Mouse (Mus musculus): Measurements from ENCODE around the gene Mybpc3. TPM values are rescaled to one million over a fixed set of nuclear protein-coding genes. Genes with fewer than 3 reads are reported as not detected.

Mybpc3 gene
- 0.63 TPM for polyA plus RNA-seq (2014; fragmentation: Illumina TruSeq; extraction: RNeasy Lipid Tissue Mini Kit (QIAGEN cat#74804))

GRCm38 (mm10) chr2:91117585-91118275 lies at the start of gene Mybpc3:
TSS of gene Mybpc3 (plus strand) at chr2:91118144.

GRCm38 (mm10) chr2:91070076-91070800 lies 47.7 kb upstream of the Mybpc3 start, which contains the start of gene Slc39a13:
TSS of gene Slc39a13 (minus strand) at chr2:91070417.

GRCm38 (mm10) chr2:91081775-91082695 lies 35.9 kb upstream of the Mybpc3 start, which contains the start of gene Spi1:
TSS of gene Spi1 (plus strand) at chr2:91082390.

GRCm38 (mm10) chr2:91183711-91184405 lies 65.9 kb downstream of the Mybpc3 start, which contains the start of gene Madd:
TSS of gene Madd (minus strand) at chr2:91183837.

Other genes with a start within 250 kb of the Mybpc3 start
- gene C1qtnf4, start 232.3 kb upstream of the Mybpc3 start, polyA plus RNA-seq (2014; fragmentation: Illumina TruSeq; extraction: RNeasy Lipid Tissue Mini Kit (QIAGEN cat#74804)), result not detected
- gene Kbtbd4, start 213.4 kb upstream of the Mybpc3 start, polyA plus RNA-seq (2014; fragmentation: Illumina TruSeq; extraction: RNeasy Lipid Tissue Mini Kit (QIAGEN cat#74804)), result 14.3 TPM
- gene Ndufs3, start 213.3 kb upstream of the Mybpc3 start, polyA plus RNA-seq (2014; fragmentation: Illumina TruSeq; extraction: RNeasy Lipid Tissue Mini Kit (QIAGEN cat#74804)), result 128 TPM
- 160 TPM for gene Celf1, start 177.8 kb upstream of the Mybpc3 start, polyA plus RNA-seq (2014; fragmentation: Illumina TruSeq; extraction: RNeasy Lipid Tissue Mini Kit (QIAGEN cat#74804))
- gene Rapsn, start 82.5 kb upstream of the Mybpc3 start, polyA plus RNA-seq (2014; fragmentation: Illumina TruSeq; extraction: RNeasy Lipid Tissue Mini Kit (QIAGEN cat#74804)), result not detected
- 177 TPM for gene Psmc3, start 64.1 kb upstream of the Mybpc3 start, polyA plus RNA-seq (2014; fragmentation: Illumina TruSeq; extraction: RNeasy Lipid Tissue Mini Kit (QIAGEN cat#74804))
- gene Slc39a13, start 47.7 kb upstream of the Mybpc3 start, polyA plus RNA-seq (2014; fragmentation: Illumina TruSeq; extraction: RNeasy Lipid Tissue Mini Kit (QIAGEN cat#74804)), result 2.9 TPM
- 2.4 TPM for gene Spi1, start 35.8 kb upstream of the Mybpc3 start, polyA plus RNA-seq (2014; fragmentation: Illumina TruSeq; extraction: RNeasy Lipid Tissue Mini Kit (QIAGEN cat#74804))
- gene Madd, start 65.7 kb downstream of the Mybpc3 start, polyA plus RNA-seq (2014; fragmentation: Illumina TruSeq; extraction: RNeasy Lipid Tissue Mini Kit (QIAGEN cat#74804)), result 2.8 TPM
- not detected for gene Nr1h3, start 84.7 kb downstream of the Mybpc3 start, polyA plus RNA-seq (2014; fragmentation: Illumina TruSeq; extraction: RNeasy Lipid Tissue Mini Kit (QIAGEN cat#74804))
- gene Acp2, start 84.7 kb downstream of the Mybpc3 start, polyA plus RNA-seq (2014; fragmentation: Illumina TruSeq; extraction: RNeasy Lipid Tissue Mini Kit (QIAGEN cat#74804)), result 56.3 TPM
- 10.2 TPM for gene Ddb2, start 118.8 kb downstream of the Mybpc3 start, polyA plus RNA-seq (2014; fragmentation: Illumina TruSeq; extraction: RNeasy Lipid Tissue Mini Kit (QIAGEN cat#74804))
- 0.97 TPM for gene Pacsin3, start 137.8 kb downstream of the Mybpc3 start, polyA plus RNA-seq (2014; fragmentation: Illumina TruSeq; extraction: RNeasy Lipid Tissue Mini Kit (QIAGEN cat#74804))
- 19.5 TPM for gene Arfgap2, start 146.8 kb downstream of the Mybpc3 start, polyA plus RNA-seq (2014; fragmentation: Illumina TruSeq; extraction: RNeasy Lipid Tissue Mini Kit (QIAGEN cat#74804))